Mouse (Mus musculus): ENCODE data around the gene Poc1b. TPM values are rescaled to one million over a fixed set of nuclear protein-coding genes. Genes with fewer than 3 reads are reported as not detected.
A peak's percentile ranks its signal among the peaks of the same experiment; 100 is the strongest.

Poc1b gene
- polyA plus RNA-seq, 1 experiment = 2.0 TPM

DNA sequence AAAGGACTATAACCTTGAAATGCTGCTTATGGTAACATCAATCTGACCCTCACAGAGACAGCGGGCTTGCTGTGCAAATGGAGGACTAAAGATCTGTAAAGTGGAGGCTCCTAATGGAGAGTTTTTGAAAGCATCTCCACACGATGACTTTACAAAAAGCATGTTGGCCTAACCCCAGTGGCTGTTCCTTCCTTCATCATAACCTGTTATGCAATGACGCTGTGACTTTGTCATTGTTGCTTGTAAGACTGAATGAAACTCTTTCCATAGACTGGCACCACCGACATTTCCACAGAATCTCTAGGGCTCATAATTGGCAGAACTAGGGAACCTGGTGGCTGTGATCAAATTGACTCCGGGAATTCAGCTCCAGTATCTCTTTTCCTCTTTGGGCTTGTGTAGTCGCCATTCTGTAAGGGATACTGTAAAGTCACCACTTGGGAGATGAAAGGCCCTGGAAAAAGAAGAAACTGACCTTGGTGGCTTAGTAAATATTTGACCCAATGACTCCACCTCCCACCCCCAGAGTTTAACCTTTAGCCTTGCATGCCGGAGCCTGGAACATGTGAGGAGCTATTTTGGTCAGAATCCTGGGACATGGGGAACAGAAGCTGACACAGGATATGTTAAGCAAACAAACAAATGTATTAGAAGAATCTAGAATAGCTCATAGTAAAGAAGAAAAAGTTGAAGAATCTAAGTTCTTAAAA is 125.8 kb downstream of the Poc1b start:
- 39% methylated on average over 7 of the region's 7 CpGs for WGBS
- peaks cover 2% of the 10 kb centered on the region for H3K4me1 ChIP-seq (ENCODE audit: control insufficient read depth, insufficient read depth, low read length)
- H3K4me3 ChIP-seq (replicated peaks; ENCODE audit: control insufficient read depth, low read depth, low read length) = no peak overlapping the region
- no peak for TF ChIP-seq CTCF (IDR thresholded peaks at IDR 0.05; ENCODE audit: control insufficient read depth, insufficient read depth, low read length)
- no peak for TF ChIP-seq POLR2A (IDR thresholded peaks at IDR 0.05; ENCODE audit: borderline replicate concordance, control insufficient read depth, low read depth, low read length)
- H3K27ac ChIP-seq (ENCODE audit: control insufficient read depth, insufficient read depth, low read depth, low read length, poor library complexity) = peak overlapping the region; percentile 51; the same call in 1 of the 2 replicates

DNA sequence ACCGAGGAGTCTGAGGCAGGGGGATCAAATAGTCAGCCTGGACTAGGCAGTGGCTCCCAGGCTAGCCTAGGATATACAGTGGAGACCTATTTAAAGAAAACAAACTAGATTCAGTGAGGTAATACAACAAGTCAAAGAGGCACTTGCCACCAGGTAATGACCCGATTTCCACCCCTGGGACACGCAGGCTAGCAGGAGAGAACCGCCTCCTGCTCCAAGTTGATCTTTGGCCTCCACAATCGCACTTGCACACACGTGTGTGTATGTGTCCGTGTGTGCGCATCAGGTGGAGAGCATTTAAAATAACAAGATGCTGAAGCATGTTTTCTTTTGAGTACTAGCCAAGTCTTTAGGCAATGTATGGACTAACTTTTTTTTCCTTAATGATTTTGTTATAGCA is 127.5 kb downstream of the Poc1b start:
- TF ChIP-seq CTCF (IDR thresholded peaks at IDR 0.05; ENCODE audit: control insufficient read depth, insufficient read depth, low read length) (no peak), POLR2A (IDR thresholded peaks at IDR 0.05; ENCODE audit: borderline replicate concordance, control insufficient read depth, low read depth, low read length) (no peak)
- Histone ChIP-seq H3K4me3 (replicated peaks; ENCODE audit: control insufficient read depth, low read depth, low read length) (no peak overlapping the region), H3K4me1 (ENCODE audit: control insufficient read depth, insufficient read depth, low read length) (no peaks in the 10 kb centered on the region), H3K27ac (ENCODE audit: control insufficient read depth, insufficient read depth, low read depth, low read length, poor library complexity) (no peak overlapping the region)
- 87% methylated on average over 8 of the region's 8 CpGs for WGBS

DNA sequence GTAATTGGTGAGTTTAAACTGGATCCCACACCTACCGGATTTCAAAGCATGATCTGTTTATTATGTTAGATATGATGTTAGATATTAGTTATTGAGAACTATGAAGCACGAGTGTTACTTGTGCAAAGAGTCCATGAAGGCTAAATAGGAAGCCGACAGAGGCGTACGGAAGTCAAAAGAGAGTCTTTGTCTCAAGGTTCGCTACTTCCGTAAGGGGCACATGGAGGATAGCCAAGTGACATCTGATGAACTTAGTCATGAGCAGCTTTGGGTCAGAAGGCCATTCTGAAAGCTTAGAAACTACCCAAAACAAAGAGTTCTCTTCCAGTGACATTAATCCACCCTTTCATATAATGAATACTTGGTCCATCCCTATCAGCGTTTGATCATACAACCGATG is 128.2 kb downstream of the Poc1b start:
- Histone ChIP-seq H3K4me3 (replicated peaks; ENCODE audit: control insufficient read depth, low read depth, low read length) (no peak overlapping the region), H3K4me1 (ENCODE audit: control insufficient read depth, insufficient read depth, low read length) (no peaks in the 10 kb centered on the region), H3K27ac (ENCODE audit: control insufficient read depth, insufficient read depth, low read depth, low read length, poor library complexity) (no peak overlapping the region)
- TF ChIP-seq CTCF (IDR thresholded peaks at IDR 0.05; ENCODE audit: control insufficient read depth, insufficient read depth, low read length) (no peak), POLR2A (IDR thresholded peaks at IDR 0.05; ENCODE audit: borderline replicate concordance, control insufficient read depth, low read depth, low read length) (no peak)
- WGBS = 89% methylated on average over 9 of the region's 9 CpGs

DNA sequence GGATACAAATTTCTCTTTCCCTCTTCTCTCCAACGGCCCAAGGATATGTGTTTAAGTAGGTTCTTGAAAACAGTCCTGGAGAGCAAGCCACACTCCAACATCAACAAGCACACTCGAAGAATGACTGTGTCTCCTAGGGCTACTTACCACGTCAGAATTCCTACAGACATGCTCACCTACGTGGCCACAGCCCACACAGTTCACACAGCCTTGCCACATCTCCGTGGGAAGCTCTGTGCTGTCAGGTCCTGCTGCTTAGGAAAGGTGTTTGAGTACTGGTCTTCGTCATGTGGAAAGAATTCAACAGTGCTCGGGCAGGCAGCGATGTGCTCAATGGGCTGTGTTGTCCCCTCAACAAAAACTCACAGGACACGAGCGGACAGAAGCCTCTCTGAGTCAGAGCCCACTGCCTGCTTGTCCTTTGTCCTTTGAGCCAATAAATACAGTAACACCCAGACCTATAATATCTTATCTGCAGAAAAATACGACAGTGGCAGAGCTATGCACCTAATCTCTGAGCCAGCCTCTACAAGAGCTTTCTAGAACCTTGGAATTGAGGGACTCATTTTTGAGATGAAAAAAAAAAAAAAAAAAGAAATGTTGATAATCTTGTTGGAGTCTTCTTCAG is 130.5 kb downstream of the Poc1b start:
- no peak for TF ChIP-seq CTCF (IDR thresholded peaks at IDR 0.05; ENCODE audit: control insufficient read depth, insufficient read depth, low read length)
- no peak overlapping the region for H3K27ac ChIP-seq (ENCODE audit: control insufficient read depth, insufficient read depth, low read depth, low read length, poor library complexity)
- WGBS = 74% methylated on average over 11 of the region's 11 CpGs
- no peak overlapping the region for H3K4me3 ChIP-seq (replicated peaks; ENCODE audit: control insufficient read depth, low read depth, low read length)
- peaks cover 2% of the 10 kb centered on the region for H3K4me1 ChIP-seq (ENCODE audit: control insufficient read depth, insufficient read depth, low read length)

DNA sequence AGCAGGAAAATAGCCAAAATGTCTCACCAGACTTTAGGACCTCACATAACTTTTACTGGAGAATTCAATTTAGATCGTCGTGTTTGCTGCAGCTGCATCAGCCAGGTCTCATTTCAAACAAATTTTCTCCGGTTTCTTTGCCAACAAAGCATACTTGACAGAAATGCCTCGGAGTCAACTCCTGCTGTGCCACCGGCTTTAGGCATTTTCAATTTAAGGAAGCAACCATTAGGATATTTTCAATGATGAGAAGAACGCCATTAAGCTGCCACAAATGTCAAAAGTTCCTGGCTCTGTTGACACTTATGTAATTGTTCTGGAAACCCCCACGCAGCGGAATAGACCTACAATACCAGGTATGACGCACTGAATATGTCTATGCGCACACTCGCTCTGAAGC is 131.7 kb downstream of the Poc1b start:
- WGBS = 89% methylated on average over 11 of the region's 11 CpGs
- Histone ChIP-seq H3K4me3 (replicated peaks; ENCODE audit: control insufficient read depth, low read depth, low read length) (no peak overlapping the region), H3K4me1 (ENCODE audit: control insufficient read depth, insufficient read depth, low read length) (peaks cover 2% of the 10 kb centered on the region), H3K27ac (ENCODE audit: control insufficient read depth, insufficient read depth, low read depth, low read length, poor library complexity) (no peak overlapping the region)
- TF ChIP-seq CTCF (IDR thresholded peaks at IDR 0.05; ENCODE audit: control insufficient read depth, insufficient read depth, low read length) (no peak), POLR2A (IDR thresholded peaks at IDR 0.05; ENCODE audit: borderline replicate concordance, control insufficient read depth, low read depth, low read length) (no peak)

DNA sequence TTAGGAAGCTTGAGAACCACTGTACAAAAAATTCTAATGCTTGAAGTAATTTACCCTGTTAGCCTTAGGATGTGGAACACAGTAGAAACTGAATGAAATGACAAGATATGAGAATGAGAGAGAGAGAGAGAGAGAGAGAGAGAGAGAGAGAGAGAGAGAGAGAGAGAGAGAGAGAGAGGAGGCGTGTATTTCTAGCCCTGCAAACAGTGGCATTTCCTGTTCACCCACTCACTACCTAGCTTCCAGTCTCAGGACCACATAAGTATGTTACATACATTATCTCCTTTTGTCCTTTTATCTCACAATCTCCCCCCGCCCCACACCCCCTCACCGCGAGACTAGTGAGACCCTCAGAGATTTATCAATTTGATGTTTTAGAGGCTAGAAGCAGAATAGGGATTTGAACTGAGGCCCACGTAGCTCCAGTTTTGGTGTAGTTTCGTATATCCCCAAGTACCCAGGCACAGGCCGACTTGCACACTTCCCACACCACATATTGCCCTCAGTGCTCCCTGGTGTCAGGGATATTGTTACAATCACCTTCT is 134.5 kb downstream of the Poc1b start:
- Histone ChIP-seq H3K4me3 (replicated peaks; ENCODE audit: control insufficient read depth, low read depth, low read length) (peak overlapping the region; percentile 26), H3K4me1 (ENCODE audit: control insufficient read depth, insufficient read depth, low read length) (peaks cover 2% of the 10 kb centered on the region), H3K27ac (ENCODE audit: control insufficient read depth, insufficient read depth, low read depth, low read length, poor library complexity) (peak overlapping the region; percentile 46; the same call in 1 of the 2 replicates)
- TF ChIP-seq CTCF (IDR thresholded peaks at IDR 0.05; ENCODE audit: control insufficient read depth, insufficient read depth, low read length) (no peak), POLR2A (IDR thresholded peaks at IDR 0.05; ENCODE audit: borderline replicate concordance, control insufficient read depth, low read depth, low read length) (no peak)
- 54% methylated on average over 7 of the region's 7 CpGs for WGBS

DNA sequence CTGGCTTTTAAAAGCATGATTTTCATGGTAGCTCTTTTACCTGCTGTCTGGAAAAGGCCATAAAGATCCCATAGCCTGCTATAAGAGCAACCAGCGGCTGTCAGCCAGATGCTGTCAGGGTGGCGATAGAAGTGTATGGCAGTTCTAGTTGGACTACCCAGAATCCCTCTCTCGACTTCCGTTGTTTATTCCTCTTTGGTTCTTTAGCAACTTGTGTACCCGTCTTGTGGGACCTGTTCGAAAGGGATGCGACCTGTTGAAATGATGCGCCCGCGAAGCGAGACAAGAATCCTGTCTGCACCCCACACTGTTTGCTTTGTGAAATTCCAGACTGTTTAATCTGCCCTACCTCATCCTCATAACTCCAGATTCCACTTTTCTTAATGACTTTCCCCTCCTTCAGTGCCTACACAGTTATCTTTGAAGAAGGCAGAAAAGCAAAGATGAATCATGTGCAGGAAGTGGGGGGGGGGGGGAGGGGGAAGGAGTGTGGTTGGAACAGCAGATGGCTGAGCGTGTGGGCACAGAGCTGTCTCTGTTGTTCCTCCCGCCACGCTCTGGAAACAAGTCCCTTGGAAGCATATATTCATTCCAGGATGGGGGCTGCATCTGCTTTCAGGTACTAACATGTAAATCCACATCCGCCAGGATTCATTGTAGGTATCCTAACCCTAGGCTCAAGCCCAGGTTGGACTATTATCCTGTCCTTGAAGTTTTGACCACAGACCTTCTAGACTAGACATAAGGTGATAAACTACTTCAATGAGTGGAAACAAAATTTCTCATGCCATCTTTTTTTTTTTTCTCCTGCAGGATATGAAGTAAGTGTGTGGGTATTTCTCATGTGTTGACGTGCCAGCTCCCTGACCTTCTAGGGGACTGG is 135.2 kb downstream of the Poc1b start:
- WGBS = 17% methylated on average over 16 of the region's 16 CpGs
- Histone ChIP-seq H3K4me3 (replicated peaks; ENCODE audit: control insufficient read depth, low read depth, low read length) (peak overlapping the region; percentile 26), H3K27ac (ENCODE audit: control insufficient read depth, insufficient read depth, low read depth, low read length, poor library complexity) (peak overlapping the region; percentile 46; the same call in 1 of the 2 replicates)

DNA sequence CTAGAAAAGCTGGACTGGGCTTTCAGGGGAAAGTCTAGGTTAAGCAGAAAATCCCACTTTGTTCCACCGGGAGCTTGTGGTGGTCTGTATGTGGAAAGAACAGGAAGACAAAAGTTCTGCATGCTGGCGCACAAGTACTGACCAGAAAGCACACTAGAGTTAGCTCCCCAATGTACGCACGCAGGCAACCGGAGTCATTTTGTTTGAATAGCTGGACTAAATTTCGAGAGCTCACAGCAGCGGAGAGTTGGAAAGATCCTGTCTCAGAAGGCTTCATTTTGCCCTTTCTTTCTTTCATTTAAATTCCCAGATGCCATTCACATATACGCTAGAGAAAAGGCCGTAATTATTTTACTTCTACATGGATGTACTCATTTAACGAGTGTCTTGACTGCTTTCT is 135.9 kb downstream of the Poc1b start:
- H3K27ac ChIP-seq (ENCODE audit: control insufficient read depth, insufficient read depth, low read depth, low read length, poor library complexity) = no peak overlapping the region
- 66% methylated on average over 10 of the region's 10 CpGs for WGBS
- TF ChIP-seq CTCF (IDR thresholded peaks at IDR 0.05; ENCODE audit: control insufficient read depth, insufficient read depth, low read length) (no peak), POLR2A (IDR thresholded peaks at IDR 0.05; ENCODE audit: borderline replicate concordance, control insufficient read depth, low read depth, low read length) (no peak)
- H3K4me1 ChIP-seq (ENCODE audit: control insufficient read depth, insufficient read depth, low read length) = peaks cover 2% of the 10 kb centered on the region
- no peak overlapping the region for H3K4me3 ChIP-seq (replicated peaks; ENCODE audit: control insufficient read depth, low read depth, low read length)

More for the DNA sequence above, 135.2 kb downstream of the Poc1b start:
- H3K4me1 ChIP-seq (ENCODE audit: control insufficient read depth, insufficient read depth, low read length) = peaks cover 2% of the 10 kb centered on the region
- TF ChIP-seq POLR2A (IDR thresholded peaks at IDR 0.05; ENCODE audit: borderline replicate concordance, control insufficient read depth, low read depth, low read length) (no peak), CTCF (IDR thresholded peaks at IDR 0.05; ENCODE audit: control insufficient read depth, insufficient read depth, low read length) (no peak)

Data from bone marrow, adult 2 months (tissue).